Mouse (Mus musculus) adrenal gland, postnatal 14 days (tissue): ENCODE data around the gene Kcnq2. TPM values are rescaled to one million over a fixed set of nuclear protein-coding genes. Genes with fewer than 3 reads are reported as not detected.

Source experiments
- DNase-seq: peaks from one replicate; pipeline ENCODE4 v3.0.0; 2021; ENCODE audit warnings: mixed read lengths
- total RNA-seq: library from RNA; stranded (reverse); gene quantifications from 2 replicates; pipeline ENCODE4 v1.2.3, GENCODE M21; 2021

Gene Kcnq2
- total RNA-seq, 1 experiment from 2014 or later, result 6.0 TPM

DNA sequence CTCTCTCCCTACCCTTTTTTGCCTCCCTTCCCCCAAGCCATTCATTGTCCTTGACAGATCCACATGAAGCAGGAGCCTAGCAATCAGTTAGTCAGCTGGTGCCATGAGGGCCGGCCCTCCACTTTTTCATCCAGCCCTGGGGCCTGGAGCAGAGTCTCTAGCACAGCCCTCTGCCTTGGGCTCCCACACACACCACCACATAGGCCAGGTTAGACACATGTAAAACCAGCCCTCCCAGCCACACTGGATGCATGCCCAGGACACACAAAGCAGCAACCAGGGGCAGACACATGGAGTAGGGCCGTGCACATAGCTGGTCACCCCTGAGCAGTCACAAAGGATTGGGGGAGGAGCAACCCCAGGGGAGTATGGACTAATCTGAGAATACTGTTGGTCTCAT, 32.9 kb downstream of the Kcnq2 start:
- peak; percentile 60 for DNase-seq

- DNase-seq, result no peak
These were observed 33.5 kb downstream of the Kcnq2 start for GRCm38 (mm10) chr2:181101626-181102025.

GRCm38 (mm10) chr2:181100087-181100486, 35.0 kb downstream of the Kcnq2 start:
- no peak for DNase-seq

DNA sequence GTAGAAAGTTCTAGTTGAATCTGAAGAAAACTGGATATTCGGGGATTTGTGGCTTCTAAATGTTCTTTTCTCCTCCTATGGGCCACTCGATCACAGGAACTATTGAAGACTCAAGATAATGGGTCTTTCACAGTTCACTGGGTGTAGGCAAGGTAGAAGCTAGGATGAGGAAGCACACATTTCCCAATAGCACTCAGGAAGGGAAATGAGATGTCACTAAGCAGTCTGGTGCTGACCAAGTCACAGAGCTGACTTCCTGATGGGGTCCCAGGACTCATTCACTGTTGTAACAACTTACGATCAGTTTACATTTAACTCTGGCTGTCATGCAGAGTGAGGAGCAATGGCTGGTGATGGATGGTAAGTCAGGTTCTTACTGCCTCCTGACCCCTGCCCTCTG, 45.0 kb downstream of the Kcnq2 start:
- DNase-seq, result no peak

GRCm38 (mm10) chr2:181084997-181085396, 50.1 kb downstream of the Kcnq2 start:
- no peak for DNase-seq

GRCm38 (mm10) chr2:181083945-181084344, 51.2 kb downstream of the Kcnq2 start:
- DNase-seq, result no peak

DNA sequence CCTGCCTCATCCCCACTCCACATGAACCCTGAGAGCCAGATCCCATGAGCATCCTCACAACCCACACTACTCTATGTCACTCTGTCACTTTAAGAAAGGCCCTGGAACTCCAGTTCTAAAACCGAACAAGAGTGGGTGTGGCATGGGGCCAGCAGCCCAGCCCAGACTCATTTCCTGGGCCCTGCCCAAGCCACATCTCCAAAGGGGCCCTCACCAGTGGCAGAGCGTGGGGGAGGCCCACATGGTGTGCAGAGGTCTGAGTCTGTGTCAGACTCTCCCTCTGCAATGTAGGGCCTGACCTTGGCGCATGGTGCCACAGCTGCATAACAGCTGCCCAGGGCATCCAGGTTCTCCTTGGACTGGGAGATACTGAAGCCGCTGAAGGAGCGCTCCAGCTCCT, 54.2 kb downstream of the Kcnq2 start:
- no peak for DNase-seq

DNA sequence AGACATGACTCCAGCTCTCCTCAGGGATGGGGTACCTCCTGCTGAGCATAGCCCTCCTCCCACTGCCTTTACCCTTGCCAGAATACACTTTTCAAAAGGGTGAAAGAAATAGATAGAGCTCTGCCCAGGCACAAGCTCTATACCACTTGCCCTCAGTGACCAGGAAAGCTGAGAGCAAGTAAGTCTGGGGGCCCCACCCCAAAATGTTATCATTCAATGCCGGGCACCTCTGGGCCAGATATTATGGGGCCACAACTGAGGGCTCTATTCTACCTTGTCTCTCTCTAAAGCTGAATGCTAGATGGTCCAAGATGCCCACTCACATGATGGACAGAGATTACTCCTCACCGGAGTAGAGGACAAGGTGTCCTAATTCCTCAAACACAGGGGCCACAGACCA, 55.6 kb downstream of the Kcnq2 start:
- no peak for DNase-seq

GRCm38 (mm10) chr2:181078908-181079307, 56.2 kb downstream of the Kcnq2 start:
- no peak for DNase-seq

DNA sequence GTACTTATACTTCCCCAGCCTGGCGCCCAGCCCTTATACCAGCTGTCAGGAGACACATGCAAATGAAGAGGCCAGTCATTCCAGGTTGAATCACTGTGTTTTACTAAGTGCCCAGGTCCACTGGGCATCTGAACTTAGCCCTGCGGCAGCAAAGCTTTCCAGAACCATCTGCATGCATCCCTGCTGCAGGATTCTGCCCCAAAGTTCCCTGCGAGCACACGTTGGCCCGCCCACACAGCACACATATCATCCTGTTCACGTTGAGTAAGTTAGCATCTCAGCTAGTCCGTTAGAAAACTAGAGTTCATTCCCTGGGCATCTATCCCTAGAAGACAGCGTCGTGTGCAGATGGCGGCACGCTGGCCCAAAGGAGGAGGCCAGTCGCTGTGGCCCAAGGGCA, 59.6 kb downstream of the Kcnq2 start:
- no peak for DNase-seq

GRCm38 (mm10) chr2:181072403-181072714, 62.7 kb downstream of the Kcnq2 start:
- DNase-seq, result no peak

- DNase-seq, result peak; percentile 87
These were observed 63.2 kb downstream of the Kcnq2 start for GRCm38 (mm10) chr2:181071706-181072402.

DNA sequence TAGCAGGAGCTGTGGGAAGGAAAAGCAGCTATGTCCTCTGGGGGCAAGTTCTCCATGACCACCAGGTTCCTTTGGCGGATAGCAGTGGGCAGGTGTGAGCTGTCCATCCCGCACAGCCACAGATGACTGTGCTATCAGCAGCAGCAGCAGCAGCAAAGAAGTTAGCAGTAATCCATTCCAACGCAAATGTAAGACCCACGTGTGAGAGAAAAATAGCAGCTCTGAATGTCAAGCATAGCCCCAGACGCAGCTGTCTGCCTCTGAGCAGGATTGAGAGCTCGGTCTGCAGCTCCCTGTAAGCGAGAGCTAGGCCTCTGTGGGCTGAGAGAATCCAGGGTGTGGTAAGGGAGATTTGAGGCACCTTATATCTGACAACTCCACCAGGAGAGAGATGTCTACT, 65.0 kb downstream of the Kcnq2 start:
- no peak for DNase-seq

- DNase-seq, result no peak
These were observed 66.6 kb downstream of the Kcnq2 start for GRCm38 (mm10) chr2:181068499-181068898.

- no peak for DNase-seq
These were observed 69.3 kb downstream of the Kcnq2 start for GRCm38 (mm10) chr2:181065827-181066226.

DNA sequence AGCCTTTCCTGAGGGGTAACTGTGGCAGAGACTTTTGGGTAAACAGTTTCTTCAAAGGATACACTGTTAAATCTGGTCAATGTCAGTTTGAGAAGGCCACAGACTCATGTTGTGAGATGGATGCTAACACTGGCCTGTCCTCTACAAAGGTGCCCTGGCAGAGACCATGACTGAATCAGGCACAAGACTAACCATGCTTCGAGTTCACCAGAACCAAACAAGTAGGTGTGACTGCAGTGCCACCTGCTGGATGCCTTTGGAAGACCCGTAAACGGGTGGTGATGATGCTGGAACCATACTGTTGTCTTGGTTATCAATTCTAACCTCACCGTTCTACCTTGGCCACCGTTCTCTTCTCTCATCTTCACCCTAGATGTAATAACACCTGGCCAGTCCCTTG, 75.0 kb downstream of the Kcnq2 start:
- peak; percentile 89 for DNase-seq

DNA sequence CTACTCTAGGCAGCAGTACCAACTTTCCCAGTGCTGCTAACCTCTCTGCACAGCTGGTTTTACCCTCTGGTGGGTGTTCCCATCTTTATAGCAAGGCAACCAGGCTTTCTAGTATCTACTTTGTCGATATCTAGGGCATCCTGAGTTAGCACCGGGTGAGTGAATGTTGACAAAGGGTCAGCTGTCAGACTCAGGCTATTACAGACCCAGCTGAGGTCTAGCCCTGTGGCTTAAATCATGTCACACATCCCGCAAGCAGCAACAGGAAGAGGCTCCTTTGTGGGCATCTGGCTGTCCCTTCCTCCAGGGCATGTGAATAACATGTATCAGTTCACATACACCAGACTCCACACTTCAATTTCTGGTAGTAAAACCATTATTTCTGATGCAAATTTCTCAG, 76.9 kb downstream of the Kcnq2 start:
- DNase-seq, result no peak

GRCm38 (mm10) chr2:181057341-181057740, 77.8 kb downstream of the Kcnq2 start:
- no peak for DNase-seq

- no peak for DNase-seq
These were observed 82.9 kb downstream of the Kcnq2 start for GRCm38 (mm10) chr2:181052171-181052570.

DNA sequence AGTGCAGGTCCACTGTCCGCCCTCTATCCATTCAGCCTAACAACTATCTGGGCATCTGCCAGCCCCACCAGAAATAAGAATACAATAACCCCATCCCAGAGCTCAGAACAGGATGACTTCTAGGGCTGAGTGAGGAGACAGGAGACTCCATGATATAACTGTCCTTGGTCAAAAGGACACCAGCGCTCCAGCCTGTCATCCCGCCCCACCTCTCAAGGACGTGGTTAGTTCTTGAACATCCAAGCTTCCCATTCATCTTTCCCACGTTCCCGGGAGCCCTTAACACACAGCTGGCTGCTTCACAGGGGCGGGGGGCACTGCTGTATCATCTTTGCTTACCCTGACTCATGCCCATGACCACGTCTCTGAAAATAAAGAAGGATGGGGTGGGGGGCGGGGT, 86.1 kb downstream of the Kcnq2 start:
- DNase-seq, result peak; percentile 39

DNA sequence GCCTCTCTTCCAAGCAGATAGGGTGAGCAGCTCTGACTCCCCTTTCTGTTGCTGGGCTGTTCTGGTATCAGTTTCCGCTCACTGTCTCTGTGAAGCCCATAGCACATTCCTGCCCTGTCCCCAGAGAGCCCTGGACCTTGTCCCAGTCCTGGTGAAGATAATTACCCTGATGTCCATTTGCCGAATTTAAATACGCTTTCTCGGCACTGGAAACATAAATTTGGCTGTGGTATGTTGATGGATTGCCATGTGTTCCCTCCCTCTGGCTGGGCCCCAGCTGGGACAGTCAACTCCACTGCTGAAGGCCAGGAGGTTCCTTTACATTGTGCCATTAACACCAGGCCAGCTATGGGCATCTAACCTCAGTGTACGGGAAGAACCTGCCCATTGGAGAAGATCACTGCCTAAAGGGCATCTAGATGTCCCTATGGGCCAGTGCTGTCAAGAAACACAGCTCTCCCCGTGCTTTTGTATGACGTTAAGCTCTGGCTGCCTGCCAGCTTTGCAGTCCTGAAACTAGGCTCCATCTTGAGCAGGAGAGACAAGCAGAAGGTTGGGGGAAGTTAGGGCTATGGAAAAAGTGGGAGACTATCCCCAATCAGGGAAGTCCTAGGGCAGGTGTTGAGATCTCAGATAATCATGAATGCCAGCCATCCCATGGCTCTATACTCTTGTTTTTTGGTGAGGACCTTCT, 86.7 kb downstream of the Kcnq2 start:
- DNase-seq, result peak; percentile 39

- DNase-seq, result peak; percentile 67
These were observed 91.1 kb downstream of the Kcnq2 start for GRCm38 (mm10) chr2:181044001-181044400.

DNA sequence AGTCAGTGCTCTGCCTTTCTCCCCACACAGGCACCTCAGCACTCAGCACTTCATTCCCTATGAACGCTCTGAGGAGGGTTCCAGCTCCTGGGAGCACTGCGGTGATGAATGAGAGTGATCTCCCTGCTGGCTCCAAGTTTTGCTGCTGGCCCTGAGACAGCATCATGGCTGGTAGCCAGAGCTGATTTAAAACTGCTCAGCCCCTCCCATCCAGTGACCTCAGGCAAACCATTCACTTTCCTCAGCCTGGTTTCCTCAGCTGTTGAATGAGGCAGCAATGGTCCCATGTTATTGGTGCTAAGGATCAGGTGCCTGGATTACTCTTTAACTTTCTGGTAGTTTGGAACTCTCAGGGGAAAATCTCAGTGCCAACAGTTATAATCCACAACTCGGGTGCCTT, 91.7 kb downstream of the Kcnq2 start, which contains the start of gene Chrna4:
TSS of gene Chrna4 (minus strand) at position 110 of the 400 bp plus-strand sequence.
- peak; percentile 79 for DNase-seq

- peak; percentile 32 for DNase-seq
These were observed 92.7 kb downstream of the Kcnq2 start for GRCm38 (mm10) chr2:181042376-181042775.
